Mouse (Mus musculus): ENCODE data around the gene Ncor2. TPM values are rescaled to one million over a fixed set of nuclear protein-coding genes. Genes with fewer than 3 reads are reported as not detected.
A peak's percentile ranks its signal among the peaks of the same experiment; 100 is the strongest.

The Ncor2 gene
- polyA plus RNA-seq, 1 experiment from 2014 or later: 19.8 TPM

DNA sequence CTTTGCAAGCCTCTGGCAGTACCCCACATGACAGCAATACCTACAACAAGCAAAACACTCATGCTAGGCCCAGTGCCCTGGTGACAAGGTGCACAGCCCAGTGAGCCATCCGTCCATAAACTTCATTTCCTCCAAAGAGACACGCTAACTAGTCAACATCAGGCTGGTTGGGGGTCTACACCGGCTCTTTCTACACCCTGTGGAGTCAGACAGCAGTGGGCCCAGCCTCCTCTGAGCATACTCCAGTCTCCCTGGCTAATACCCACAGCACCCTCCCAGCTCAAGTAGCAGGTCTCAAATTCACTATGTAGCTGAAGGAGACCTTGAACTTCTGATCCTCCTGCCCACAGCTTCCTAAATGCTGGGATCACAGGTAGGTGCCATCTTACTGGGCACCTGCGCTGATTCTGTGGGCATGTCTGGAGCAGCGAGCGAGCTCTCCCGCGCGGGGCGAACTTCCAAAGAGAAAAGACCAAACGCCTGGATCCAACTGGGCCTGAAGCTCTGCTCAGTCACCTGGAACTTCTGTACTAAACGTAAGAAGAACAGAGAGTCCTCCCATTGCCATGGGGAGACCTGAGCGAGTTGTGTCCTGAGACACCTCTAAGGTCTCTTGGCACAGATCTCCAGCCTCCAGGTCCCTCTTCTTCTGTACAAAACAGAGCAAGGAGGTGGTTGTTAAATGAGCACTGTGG lies 46.3 kb downstream of the Ncor2 start:
- no peak for DNase-seq (ENCODE audit: low spot score)

DNA sequence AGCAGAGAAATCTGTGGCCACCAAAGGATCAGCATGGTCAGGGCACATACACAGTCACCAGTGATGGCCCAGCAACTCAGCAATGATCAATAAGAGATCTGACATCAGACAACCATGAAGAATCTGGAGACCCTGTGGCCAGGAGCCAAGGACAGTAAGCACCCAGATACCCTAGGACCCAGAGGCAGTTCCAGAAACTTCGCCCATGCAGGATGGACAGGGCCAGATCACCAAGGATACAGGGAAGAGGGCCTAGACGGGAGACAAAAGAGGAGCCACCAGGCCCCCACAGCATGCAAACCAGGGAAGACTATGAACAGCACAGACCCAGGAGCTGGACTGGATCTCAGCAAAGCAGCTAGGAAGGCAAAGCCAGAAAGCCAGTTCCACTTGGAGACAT lies 47.0 kb downstream of the Ncor2 start:
- DNase-seq (ENCODE audit: low spot score): no peak

DNA sequence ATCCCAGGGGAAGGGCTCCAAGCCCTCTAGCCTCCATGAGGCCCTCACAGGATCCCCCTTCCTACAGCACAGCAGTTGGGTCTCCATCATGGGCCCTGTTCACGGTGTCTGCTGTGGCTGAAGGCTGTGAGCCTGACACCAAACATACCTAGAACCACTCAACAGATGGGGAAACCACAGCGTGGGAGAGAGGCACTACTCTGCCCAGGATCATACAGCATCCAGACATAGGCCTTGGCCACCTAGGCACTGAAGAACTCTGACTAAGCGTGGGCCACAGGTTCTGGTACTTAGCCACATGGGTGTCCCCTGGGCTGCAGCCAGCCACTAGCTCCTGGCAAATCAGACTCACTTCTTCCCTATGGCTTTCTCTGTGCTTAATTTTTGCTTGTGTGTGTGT lies 48.6 kb downstream of the Ncor2 start:
- DNase-seq (ENCODE audit: low spot score): no peak

DNA sequence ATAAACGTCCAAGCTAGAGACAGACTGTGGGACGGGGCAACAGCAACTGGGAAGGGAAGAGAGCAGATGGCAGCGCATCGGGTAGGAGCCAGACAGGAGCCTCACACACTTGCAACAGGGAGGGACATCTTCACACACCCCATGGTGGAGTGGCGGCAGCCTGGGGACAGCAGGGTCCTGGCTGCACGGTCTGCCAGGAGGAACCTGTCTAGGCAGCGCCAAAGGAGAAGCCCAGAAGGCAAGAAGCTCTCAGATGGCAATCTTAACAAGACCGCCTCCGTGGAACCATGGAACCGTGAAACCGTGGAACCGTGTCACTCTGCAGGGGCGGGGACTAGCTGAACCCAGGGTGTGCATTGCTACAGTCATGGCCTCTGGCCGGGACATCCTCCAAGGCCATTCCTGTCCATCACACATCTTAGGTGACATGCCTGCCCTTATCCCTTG lies 50.1 kb downstream of the Ncor2 start:
- DNase-seq (ENCODE audit: low spot score): no peak

DNA sequence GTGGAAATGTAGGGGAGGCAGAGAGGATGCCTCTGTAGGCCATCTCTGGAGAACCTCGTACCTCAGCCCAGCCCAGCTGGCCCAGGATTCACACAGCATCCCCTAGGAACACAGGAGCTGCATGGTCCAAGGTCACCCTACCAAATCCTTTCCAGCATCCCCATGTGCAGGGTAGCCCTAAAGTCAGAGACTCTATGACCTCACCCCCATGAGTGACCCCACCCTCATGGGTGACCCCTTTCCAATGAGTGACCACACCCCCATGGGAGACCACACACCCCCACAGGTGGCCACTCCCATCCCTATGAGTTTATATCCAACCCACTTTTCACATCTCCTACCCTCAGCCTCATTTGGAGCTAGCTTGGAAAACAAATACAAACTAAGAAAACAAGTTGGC lies 51.1 kb downstream of the Ncor2 start:
- no peak for DNase-seq (ENCODE audit: low spot score)

DNA sequence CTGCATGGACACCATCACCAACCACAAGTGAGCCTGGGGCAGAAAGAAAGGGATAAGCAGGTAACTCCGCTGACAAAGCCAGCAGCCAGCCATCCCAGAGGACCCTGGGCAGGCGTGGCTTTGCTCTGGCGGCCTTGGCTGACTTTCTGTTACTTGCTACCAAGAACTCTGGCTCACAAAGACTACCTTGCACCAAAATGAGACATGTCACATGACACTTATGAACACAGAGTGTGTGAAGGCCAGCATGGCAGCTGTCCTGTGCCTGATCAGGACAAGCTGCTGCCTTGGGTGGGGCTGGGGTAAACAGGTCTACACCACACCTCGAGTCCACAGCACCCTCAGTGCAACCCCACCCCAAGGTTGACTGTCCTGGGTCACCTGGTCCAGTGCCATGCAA lies 51.6 kb downstream of the Ncor2 start:
- DNase-seq (ENCODE audit: low spot score): no peak

DNA sequence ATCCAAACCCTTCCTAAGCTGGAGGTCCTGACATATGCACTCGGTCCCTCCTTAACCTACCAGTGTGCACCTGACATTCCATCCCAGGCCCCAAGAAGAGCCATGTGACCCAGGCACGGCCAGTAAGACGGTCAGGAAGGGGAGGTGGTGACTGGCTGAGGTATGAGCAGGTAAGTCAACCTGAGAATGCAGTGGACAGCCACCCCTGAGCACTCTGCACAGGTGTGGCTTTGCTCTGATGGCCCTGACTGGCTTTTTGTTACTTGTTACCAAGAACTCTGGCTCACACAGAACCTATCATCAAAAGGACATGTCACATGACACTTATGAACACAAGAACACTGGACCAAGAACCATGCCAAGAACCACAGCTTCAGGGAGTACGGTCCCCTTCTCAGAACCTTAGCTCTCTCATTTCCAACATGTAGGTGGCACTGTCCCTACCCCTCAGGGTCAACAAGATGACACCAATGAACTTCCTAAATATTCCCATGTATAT lies 53.0 kb downstream of the Ncor2 start:
- DNase-seq (ENCODE audit: low spot score): no peak

DNA sequence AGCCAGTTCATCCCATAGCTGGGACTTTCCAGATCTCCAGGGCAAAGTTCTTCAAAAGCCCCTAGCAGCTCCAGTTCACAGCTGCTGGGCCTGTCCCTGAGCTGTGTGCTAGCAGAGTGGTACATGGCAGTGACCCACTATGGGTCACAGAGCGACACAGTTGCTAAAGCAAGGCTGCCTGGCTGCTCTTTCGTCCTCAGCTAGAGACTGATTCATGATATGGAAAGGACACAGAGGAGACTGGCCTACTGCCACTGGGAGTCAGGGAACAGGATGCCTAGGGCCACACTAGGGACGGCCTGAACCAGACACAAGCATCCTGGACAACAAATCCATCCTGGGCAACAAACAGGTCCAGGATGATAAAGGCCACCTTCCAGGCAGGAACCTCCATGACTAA lies 53.8 kb downstream of the Ncor2 start:
- DNase-seq (ENCODE audit: low spot score): no peak

DNA sequence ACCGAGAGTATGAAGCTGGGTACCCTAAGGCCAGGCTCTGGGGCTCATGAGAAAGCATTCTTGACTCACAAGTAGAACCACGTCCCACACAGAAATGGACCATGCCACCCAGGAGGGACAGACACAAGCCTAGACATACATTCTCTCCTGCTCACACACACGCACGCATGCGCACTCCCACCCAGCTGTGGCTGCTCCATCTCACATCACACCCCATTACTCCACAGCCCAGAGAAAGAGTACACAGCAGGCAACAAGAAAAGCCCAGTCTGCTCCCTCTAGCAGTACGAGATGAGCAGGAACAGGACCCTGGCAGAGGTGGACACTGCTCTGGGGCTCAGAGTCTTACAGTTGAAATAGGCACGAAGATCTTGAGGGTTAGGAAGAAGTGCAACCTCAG lies 55.0 kb downstream of the Ncor2 start:
- DNase-seq (ENCODE audit: low spot score): no peak

DNA sequence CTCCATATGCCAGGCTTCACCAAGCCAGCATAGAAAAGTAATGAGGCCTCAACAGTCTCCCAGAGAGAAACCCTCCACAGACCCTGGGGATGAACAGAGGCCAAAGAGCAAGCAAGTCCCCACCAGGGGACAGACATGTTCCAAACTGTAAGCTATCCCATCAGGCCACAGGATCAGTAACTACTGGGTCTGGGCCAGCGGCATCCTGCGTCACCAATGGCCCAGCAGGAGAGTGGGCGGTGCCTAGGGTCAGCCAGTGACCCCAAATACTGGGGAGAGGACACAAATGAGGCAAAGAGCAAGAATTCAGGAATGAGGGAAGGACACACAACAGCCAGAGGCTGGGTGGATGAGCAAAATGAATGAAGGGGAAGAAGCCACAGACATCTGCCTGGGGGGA lies 55.8 kb downstream of the Ncor2 start:
- DNase-seq (ENCODE audit: low spot score): no peak

DNA sequence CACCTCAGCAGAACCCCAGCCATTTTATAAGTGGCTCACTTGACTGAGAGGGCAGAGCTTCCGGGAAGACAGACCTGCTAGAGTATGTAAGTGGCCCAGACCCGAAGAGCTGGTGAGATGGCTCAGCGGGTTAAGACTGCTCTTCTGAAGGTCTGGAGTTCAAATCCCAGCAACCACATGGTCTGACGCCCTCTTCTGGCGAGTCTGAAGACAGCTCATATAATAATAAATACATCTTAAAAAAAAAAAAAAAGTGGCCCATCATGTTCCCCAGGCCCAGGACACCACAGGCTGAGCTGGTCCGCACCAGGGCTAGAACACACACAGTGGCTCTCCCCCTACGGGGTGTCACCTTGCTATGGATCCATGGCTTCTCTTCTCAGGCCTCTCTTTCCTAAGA lies 56.5 kb downstream of the Ncor2 start:
- no peak for DNase-seq (ENCODE audit: low spot score)

DNA sequence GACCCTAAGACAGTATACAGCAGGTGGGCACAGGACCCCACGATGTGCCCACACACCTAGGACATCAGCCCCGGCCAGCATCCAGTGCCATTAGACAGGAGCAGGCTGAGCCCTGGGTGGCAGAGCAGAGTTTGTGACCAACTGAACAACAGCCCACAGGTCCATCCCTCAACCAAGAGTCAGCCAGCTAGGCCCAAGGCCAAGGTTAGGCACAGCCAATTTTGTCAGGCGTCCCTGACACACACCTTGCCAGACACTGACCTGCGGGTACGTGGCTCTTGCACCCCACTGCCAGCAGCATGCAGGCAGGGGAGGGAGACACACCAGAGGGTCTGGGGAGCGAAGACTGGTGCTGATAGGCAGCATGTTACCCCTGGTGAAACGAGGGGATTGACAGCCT lies 57.0 kb downstream of the Ncor2 start:
- no peak for DNase-seq (ENCODE audit: low spot score)

DNA sequence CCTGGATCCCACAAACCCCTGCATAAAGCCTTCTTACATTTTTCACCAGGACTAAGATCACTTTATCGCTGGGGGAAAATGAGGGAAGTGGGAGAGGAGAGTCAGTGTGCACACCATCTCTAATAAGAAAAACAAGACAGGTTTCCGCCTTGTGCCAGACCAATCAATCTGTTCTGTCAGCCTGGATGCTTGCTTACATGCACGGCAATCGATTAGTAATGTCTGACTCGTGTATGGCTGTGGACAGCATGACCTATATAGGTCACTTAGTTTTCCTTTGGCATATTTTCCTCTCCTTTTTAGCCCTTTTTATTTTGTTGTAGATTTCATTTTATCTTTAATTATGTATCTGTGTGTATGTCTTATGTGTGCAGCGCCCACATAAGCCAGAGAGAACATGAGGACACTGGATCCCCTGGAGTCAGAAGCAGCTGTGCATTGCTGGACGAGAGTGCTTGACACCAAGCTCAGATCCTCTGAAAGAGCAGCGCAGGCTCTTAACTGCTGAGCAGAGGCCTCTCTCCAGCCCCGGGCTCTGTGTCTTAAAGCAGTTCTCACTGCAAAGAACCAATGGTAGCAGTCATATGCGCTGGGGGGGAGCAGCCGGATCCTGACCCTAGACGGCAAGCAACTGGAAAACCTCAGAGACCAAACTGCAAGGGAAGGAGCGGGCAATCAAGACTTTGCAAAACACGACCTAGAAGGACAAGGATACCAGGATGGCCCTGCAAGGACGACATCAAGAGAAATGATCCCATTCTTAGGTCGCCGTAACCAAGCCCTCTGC lies 58.3 kb downstream of the Ncor2 start:
- no peak for DNase-seq (ENCODE audit: low spot score)

DNA sequence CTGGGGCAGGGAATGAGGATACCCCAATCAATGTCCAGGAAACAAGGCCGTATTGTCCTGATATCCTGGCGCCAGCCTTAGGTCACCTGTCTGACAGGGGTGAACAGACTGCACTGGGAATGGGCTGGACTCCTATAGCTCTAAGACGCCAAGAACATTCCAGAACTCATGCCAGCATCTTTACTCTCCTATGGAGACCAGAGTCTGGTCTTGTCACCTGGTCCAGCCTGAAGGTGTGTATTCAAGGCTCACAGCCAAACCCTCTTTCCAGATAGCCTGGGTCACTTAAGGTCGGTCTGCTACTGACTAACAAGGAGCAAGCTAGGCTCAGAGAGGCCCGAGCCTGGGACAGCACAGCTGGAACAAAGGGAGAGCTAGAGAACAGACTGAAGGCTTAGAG lies 61.8 kb downstream of the Ncor2 start:
- DNase-seq (ENCODE audit: low spot score): no peak

DNA sequence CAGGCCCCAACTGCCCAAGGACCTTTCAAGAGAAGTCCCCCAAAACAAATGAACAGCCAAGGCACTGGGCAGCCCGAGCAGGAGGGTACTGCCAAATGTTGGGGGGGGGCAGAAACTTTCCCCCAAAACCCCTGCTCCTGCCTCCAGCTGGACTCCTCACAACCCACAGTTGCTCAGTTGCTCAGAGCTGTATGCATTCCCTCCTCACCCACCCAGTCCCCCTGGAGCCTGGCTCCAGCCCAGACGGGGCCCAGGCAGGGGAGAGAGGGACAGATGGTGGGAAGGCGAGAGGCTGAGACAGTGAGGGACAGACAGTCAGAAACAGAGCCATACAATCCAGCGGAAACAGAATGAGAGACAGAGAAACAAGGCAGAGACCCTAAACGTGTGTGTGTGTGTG lies 66.0 kb downstream of the Ncor2 start:
- no peak for DNase-seq (ENCODE audit: low spot score)

DNA sequence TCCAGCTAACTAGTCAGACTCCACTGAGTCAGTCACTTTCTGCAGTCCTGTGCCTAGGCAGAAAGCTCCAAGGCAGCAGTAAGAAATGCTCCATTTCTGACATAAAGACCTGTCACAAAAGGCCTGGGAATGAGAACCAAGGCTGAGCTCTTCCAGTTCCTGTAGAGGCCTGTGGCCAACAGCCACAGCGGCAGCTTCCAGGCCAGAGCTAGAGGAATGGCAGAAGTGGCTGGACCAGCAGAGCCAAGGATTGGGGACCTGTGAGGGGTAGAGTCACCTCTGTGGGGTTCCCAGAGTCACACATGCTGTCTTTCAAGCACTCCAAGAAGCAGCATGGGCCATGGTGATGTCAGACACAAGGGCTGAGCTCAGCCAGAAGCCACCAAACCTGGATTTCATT lies 66.4 kb downstream of the Ncor2 start:
- no peak for DNase-seq (ENCODE audit: low spot score)

DNA sequence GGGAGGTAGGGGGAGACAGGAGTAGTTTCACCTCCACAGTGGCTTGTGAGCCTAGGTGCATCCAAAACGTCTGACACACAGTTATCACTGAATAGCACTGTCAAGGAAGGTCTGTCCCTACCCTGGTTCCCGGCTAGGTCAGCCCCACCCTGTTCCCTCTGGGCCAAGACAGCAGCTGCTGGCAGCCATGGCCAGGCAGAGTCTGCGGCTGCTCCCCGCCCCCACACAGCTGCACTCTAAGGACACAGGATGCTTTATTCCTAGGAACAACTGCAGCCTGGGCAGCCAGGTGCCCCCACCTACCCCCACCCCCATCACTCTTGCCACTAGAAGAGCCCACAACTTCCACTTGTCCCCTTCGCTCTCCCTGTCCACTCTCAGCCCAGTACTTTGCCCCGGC lies 67.9 kb downstream of the Ncor2 start:
- DNase-seq (ENCODE audit: low spot score): no peak

DNA sequence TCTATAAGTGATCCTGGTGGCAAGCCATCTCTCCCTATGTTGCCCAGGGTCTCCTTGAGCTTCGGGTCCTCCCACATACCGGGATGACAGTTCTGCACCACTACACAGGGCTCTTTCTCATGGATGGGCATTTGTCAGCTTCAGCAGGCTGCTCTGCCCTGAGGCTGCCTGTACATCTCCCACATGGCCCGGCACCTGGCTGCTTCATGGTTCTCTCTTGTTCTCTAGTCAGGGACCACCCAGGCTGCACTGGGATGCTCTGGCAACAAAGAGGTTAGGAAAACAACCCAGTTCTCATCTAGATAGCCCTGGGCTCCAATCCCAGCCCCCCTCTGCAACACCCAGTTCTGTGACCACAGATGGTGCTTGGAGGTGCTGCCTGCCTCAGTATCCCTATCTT lies 68.3 kb downstream of the Ncor2 start:
- no peak for DNase-seq (ENCODE audit: low spot score)

DNA sequence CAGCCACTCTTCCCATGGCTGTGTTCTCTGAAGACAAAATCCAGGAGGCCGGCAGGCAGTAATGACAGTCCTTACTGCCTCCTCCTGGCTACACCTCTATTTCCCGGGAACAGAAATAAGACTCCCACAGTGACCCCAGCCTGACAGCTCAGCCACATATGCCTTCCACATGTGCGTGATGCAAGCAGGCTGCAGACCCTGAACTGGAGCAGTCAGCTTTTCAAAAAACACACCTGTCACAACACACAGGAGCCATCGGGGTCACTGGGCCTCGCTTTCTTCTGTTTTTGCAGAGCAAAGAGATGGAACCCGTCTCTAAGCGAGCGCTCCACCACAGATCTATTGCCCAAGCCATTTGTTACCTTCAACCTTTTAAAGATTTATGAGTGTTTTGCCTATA lies 68.8 kb downstream of the Ncor2 start:
- no peak for DNase-seq (ENCODE audit: low spot score)

DNA sequence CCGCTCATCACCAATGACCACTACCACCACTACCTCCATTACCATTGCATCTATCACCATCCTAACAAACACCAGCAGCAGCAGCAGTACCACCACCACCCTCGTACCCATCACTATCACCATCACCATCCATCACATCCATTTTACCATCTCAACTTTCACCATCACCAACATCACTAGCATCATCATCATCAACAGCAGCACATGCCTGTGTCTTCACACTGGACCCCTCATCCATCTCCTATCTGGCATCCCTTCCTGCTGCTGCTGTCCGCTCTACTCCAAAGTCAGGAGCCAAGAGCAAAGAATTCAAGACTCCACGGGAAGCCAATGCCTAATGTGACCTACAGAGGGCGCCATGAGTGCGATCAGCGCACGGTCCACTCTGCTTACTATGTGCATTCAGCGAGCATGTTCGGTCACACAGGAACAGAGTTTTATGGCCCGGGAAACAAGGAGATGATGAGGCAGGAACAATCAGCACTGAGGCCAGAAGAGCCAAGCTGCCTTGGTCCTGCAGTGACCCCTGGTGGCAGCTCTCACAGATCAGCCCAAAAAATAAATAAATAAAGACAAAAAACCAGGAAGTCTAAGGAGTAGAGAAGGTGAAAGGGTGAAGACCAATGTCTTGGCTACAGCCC lies 71.9 kb downstream of the Ncor2 start:
- peak; percentile 67 for DNase-seq (ENCODE audit: low spot score)

DNA sequence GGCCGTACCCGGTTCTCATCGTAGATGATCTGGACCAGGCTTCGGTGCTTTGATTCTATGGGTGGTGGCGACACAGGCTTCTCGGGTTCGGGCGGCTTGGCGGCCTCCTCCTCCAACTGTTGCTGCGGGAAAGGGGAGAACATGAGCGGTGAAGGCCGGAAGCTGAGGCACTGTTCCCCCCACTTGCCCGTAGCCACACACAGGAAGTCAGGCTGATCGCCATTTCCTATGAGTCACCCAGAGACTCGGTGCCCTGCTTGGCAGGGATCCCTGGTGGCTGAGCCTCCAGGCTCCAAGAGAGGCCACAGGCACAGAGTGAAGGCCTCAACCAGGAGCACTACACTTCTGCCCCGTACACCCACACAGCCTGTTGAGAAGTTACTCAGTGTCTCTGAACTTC lies 72.8 kb downstream of the Ncor2 start:
- peak; percentile 75 for DNase-seq (ENCODE audit: low spot score)

DNA sequence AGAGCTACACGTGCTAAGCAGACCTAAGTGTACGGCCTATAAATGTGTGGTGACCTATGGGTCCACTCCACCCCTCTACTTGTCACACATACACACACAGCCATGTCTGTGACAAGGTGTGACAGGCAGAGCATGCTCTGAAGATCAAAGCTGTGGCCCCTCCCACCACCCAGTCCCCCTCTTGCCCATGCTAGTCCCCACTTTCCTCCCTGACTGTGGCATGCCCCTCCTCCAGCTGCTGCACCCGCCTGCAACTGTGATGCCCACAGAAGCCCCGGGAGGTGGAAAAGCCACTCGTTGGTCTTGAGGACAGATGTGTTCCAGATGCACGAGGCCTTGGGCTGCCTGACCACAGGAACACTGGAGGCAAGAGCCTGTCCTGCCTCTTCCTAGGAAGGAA lies 74.2 kb downstream of the Ncor2 start:
- DNase-seq (ENCODE audit: low spot score): no peak
